Mouse (Mus musculus): ENCODE measurements around the gene Gzmk.
A peak's percentile ranks its signal among the peaks of the same experiment; 100 is the strongest.
"Not testable (repeated sequence)": the region's sequence is repeated elsewhere in the genome, so short reads cannot be mapped to it uniquely, and the experiment has no call there.

The Gzmk gene

GRCm38 (mm10) chr13:113225811-113226210 lies at the start of gene Gzmk:
Gzmk (minus strand) TSS chr13:113225908.
- peak; percentile 70 for DNase-seq

- no peak for DNase-seq
These were observed 45.5 kb upstream of the Gzmk start for GRCm38 (mm10) chr13:113271189-113271588.

- peak; percentile 84 for DNase-seq
These were observed 44.4 kb upstream of the Gzmk start for GRCm38 (mm10) chr13:113269777-113270776.

GRCm38 (mm10) chr13:113267204-113267603 lies 41.5 kb upstream of the Gzmk start:
- DNase-seq: no peak

- peak; percentile 62 for DNase-seq
These were observed 40.8 kb upstream of the Gzmk start for GRCm38 (mm10) chr13:113266495-113266951.

GRCm38 (mm10) chr13:113265257-113265656 lies 39.5 kb upstream of the Gzmk start:
- peak; percentile 33 for DNase-seq

GRCm38 (mm10) chr13:113262822-113263221 lies 37.1 kb upstream of the Gzmk start:
- DNase-seq: peak; percentile 32

GRCm38 (mm10) chr13:113259237-113259636 lies 33.5 kb upstream of the Gzmk start:
- DNase-seq: no peak

GRCm38 (mm10) chr13:113257190-113257589 lies 31.5 kb upstream of the Gzmk start:
- no peak for DNase-seq

GRCm38 (mm10) chr13:113256766-113257165 lies 31.1 kb upstream of the Gzmk start:
- DNase-seq: no peak

- not testable (repeated sequence) for DNase-seq
These were observed 26.9 kb upstream of the Gzmk start for GRCm38 (mm10) chr13:113252580-113252979.

- DNase-seq: no peak
These were observed 19.3 kb upstream of the Gzmk start for GRCm38 (mm10) chr13:113245025-113245424.

- no peak for DNase-seq
These were observed 16.4 kb upstream of the Gzmk start for GRCm38 (mm10) chr13:113242129-113242528.

GRCm38 (mm10) chr13:113227666-113228463 lies 2.2 kb upstream of the Gzmk start:
- DNase-seq: no peak

- DNase-seq: no peak
These were observed 1.4 kb upstream of the Gzmk start for GRCm38 (mm10) chr13:113227076-113227475.

- DNase-seq: peak; percentile 43
These were observed 1.6 kb downstream of the Gzmk start for GRCm38 (mm10) chr13:113224105-113224504.

- DNase-seq: no peak
These were observed 3.9 kb downstream of the Gzmk start for GRCm38 (mm10) chr13:113221851-113222250.

GRCm38 (mm10) chr13:113213865-113214264 lies 11.8 kb downstream of the Gzmk start:
- DNase-seq: no peak

GRCm38 (mm10) chr13:113212401-113212800 lies 13.3 kb downstream of the Gzmk start:
- DNase-seq: no peak

GRCm38 (mm10) chr13:113211345-113211744 lies 14.4 kb downstream of the Gzmk start:
- DNase-seq: no peak

- DNase-seq: no peak
These were observed 16.1 kb downstream of the Gzmk start, which contains the start of gene Esm1 for GRCm38 (mm10) chr13:113209624-113210023. Esm1 (plus strand) TSS chr13:113209659.

GRCm38 (mm10) chr13:113205346-113205745 lies 20.4 kb downstream of the Gzmk start:
- no peak for DNase-seq

GRCm38 (mm10) chr13:113203146-113203545 lies 22.6 kb downstream of the Gzmk start:
- no peak for DNase-seq
